Mouse (Mus musculus) embryonic facial prominence, embryonic 11.5 days (tissue): ENCODE results near the gene Chl1. TPM values are rescaled to one million over a fixed set of nuclear protein-coding genes. Genes with fewer than 3 reads are reported as not detected.

ENCODE experiments used
- ATAC-seq: fragments of 200-750 bp; cut with Nextera tagmentation; replicated peaks from 2 replicates; pipeline ENCODE4 v1.8.0; 2017; ENCODE audit warnings: low read depth; ENCODE audit not compliant: insufficient number of reproducible peaks, low FRiP score, low TSS enrichment
- DNase-seq: peaks from one replicate; pipeline ENCODE4 v3.0.0-alpha.2; 2015; ENCODE audit warnings: low spot score
- H3K27ac ChIP-seq: fragments of 300-500 bp; sonication (generic); replicated peaks from 2 replicates; pipeline ENCODE4 v1.5.1; 2014; ENCODE audit warnings: mild to moderate bottlenecking, low read depth, low read length, control low read depth
- H3K27me3 ChIP-seq: fragments of 300-500 bp; sonication (generic); 2 replicates; pipeline ENCODE4 v1.6.1; 2014; ENCODE audit warnings: mild to moderate bottlenecking, low read length, moderate library complexity, mixed read lengths; ENCODE audit not compliant: control insufficient read depth, insufficient read depth
- H3K36me3 ChIP-seq: fragments of 300-500 bp; sonication (generic); replicated peaks from 2 replicates; pipeline ENCODE4 v1.6.1; 2014; ENCODE audit warnings: low read depth, mild to moderate bottlenecking, low read length, moderate library complexity, mixed read lengths; ENCODE audit not compliant: control insufficient read depth, insufficient read depth
- H3K4me1 ChIP-seq: fragments of 300-500 bp; sonication (generic); 2 replicates; pipeline ENCODE4 v1.6.1; 2014; ENCODE audit warnings: low read length, mixed read lengths; ENCODE audit not compliant: control insufficient read depth, insufficient read depth
- H3K4me2 ChIP-seq: fragments of 300-500 bp; sonication (generic); 2 replicates; pipeline ENCODE4 v1.6.1; 2014; ENCODE audit warnings: low read depth, mild to moderate bottlenecking, control low read depth, low read length, moderate library complexity
- H3K4me3 ChIP-seq: fragments of 300-500 bp; sonication (generic); 2 replicates; pipeline ENCODE4 v1.5.1; 2014; ENCODE audit warnings: low read depth, low read length, control low read depth
- H3K9ac ChIP-seq: fragments of 300-500 bp; sonication (generic); replicated peaks from 2 replicates; pipeline ENCODE4 v1.6.1; 2014; ENCODE audit warnings: mild to moderate bottlenecking, control low read depth, low read length
- H3K9me3 ChIP-seq: fragments of 300-500 bp; sonication (generic); replicated peaks from 2 replicates; pipeline ENCODE4 v1.6.1; 2016; ENCODE audit warnings: mild to moderate bottlenecking, low read length, inconsistent platforms, mixed read lengths; ENCODE audit not compliant: control insufficient read depth
- WGBS: fragments of 180-500 bp; shearing (Covaris S2); extraction: QIAGEN DNeasy Blood & Tissue Kit; methylation state at CpG from one replicate; pipeline ENCODE4 v1.1.7; 2014; 5-methylcytosine and 5-hydroxymethylcytosine counted together
- polyA plus RNA-seq: library from polyadenylated mRNA; unstranded; fragments of >200 nt; fragmentation: Nextera tagmentation; extraction: Ambion mirVana; gene quantifications from 2 replicates; pipeline ENCODE4 v1.2.1, GENCODE M21; 2014

The Chl1 gene
- polyA plus RNA-seq, 1 experiment from 2014 or later, result 2.5 TPM

DNA sequence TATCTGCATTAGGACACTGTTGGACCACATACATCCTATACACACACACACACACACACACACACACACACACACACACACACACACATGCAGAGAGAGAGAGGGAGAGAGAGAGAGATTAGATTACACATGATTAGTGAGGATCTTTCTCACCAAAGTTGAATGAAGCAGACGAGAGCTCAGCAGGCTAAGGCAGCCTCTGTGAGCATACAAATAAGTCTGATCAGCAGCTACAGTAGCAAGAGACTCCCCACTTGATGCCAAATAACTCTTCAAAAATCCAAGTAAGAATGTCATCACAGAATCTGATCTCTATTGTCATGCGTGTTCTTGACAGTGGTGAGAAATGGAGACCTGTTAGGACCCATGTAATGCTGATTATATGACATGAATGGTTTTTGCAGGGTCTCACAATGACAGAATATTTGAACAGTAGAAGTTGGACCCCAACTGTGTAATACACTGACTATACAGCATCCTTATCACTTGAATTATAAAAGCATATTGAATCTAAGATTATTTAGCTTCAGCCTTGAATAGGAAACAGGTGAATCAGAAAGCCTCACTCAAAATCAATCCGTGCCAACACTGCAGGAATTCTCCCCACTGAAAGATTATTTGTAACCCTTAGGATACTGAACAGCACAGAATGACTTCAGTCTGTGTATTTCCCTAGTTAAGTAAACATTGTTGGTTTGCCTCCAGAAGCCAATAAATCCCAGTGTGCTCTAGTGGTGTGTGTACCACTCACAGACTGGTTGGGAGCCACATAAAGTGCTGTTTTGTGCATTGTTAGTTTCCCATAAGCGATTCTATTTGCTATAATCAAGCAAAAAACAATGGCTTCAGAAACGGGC is 47.9 kb downstream of the Chl1 start:
- no peak overlapping the region for H3K4me3 ChIP-seq
- WGBS, result 64% methylated on average over 5 of the region's 5 CpGs
- ATAC-seq, result no peak

DNA sequence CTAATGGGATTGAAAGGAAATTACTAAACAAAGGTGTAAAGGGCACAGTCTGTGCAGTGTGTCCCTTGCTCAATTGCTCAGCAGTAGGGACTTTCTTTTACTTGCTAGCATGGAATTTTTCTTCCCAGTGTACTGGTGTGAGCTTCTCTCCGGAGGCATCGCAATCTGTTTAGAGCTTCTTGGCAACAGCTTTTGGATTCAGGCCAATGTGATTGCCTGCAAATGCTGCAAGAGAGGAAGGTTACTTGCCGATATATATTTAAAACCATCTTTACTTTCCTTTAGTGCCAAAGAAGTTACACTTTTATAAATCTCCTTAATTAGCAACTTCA is 48.5 kb downstream of the Chl1 start:
- WGBS, result 86% methylated on average over 3 of the region's 3 CpGs
- H3K9ac ChIP-seq, result no peak overlapping the region
- H3K36me3 ChIP-seq, result no peaks in the 10 kb centered on the region
- no peaks in the 10 kb centered on the region for H3K4me1 ChIP-seq
- H3K9me3 ChIP-seq, result no peaks in the 10 kb centered on the region
- H3K27ac ChIP-seq, result no peak overlapping the region
- DNase-seq (no peak), ATAC-seq (no peak)
- no peak overlapping the region for H3K4me3 ChIP-seq
- no peaks in the 10 kb centered on the region for H3K27me3 ChIP-seq
- no peak overlapping the region for H3K4me2 ChIP-seq

More for the DNA sequence above, 47.9 kb downstream of the Chl1 start:
- Histone ChIP-seq H3K27ac (no peak overlapping the region), H3K4me1 (no peaks in the 10 kb centered on the region), H3K4me2 (no peak overlapping the region), H3K36me3 (no peaks in the 10 kb centered on the region), H3K27me3 (no peaks in the 10 kb centered on the region), H3K9ac (no peak overlapping the region), H3K9me3 (no peaks in the 10 kb centered on the region)
- DNase-seq, result no peak

DNA sequence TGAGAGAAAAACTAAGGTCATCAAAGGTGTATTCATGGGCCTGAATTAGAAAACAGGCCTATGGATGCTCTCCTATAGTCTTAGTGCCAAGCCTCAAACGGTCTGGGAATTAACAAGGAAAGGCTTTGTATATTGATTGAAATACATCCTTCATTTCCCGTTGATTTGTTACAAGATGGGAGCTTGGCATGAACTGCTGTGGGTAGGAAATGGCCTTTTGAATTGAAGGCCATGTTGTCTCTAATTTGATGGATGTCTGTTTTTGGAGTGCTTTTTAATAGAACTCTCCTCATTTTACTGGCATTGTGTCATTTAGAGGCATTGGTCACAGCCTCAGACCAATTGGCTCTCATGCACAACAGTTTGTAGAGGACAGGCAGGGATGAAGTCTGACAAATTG is 49.0 kb downstream of the Chl1 start:
- ATAC-seq (no peak), DNase-seq (no peak)
- Histone ChIP-seq H3K36me3 (no peaks in the 10 kb centered on the region), H3K27me3 (no peaks in the 10 kb centered on the region), H3K4me1 (no peaks in the 10 kb centered on the region), H3K9me3 (no peaks in the 10 kb centered on the region), H3K27ac (no peak overlapping the region), H3K4me3 (no peak overlapping the region), H3K4me2 (no peak overlapping the region), H3K9ac (no peak overlapping the region)
- WGBS, result 45% methylated on average over 2 of the region's 2 CpGs

DNA sequence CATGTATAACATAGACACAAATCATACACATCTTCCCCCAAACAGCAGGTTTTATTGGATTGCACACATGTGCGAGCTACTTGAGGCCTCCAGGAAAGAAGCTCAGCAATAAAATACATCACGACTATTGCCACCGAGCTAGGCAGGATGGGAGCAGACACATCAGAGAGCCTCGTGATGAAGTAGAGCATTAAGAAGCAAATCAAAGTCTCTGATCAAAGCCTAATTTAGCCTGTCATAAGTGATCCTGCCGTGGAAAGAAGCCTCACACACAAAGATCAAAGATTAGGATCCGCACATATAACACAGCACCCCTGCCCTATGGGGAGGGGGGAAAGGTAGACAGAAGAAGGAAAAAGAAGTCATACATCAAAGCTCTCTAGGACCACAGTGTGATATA is 54.4 kb downstream of the Chl1 start:
- Histone ChIP-seq H3K4me2 (no peak overlapping the region), H3K27me3 (no peaks in the 10 kb centered on the region), H3K9ac (no peak overlapping the region), H3K9me3 (no peaks in the 10 kb centered on the region), H3K27ac (no peak overlapping the region), H3K36me3 (no peaks in the 10 kb centered on the region), H3K4me1 (no peaks in the 10 kb centered on the region), H3K4me3 (no peak overlapping the region)
- 66% methylated on average over 6 of the region's 6 CpGs for WGBS
- no peak for DNase-seq
- ATAC-seq, result no peak

DNA sequence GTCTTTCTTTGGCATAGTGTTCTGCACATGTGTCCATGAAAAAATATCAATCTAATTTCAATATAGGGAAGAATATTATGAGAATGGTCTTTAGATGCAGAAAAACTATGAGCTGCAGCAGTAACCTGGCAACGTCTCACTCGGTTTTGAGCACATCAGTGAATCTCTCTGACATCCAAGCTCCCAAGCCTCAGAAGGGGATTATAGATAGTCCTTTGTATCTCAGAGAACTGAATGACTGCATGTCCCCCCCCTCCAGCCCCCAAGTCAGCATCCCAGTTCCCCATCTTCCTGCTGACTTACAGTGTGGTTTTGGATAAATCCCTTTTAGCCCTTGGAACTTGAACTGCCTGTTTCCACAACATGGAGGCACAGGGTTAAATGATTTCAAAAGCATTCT is 56.9 kb downstream of the Chl1 start:
- WGBS, result 44% methylated on average over 2 of the region's 2 CpGs
- ATAC-seq (no peak), DNase-seq (no peak)
- no peaks in the 10 kb centered on the region for H3K27me3 ChIP-seq
- H3K4me1 ChIP-seq, result no peaks in the 10 kb centered on the region
- H3K27ac ChIP-seq, result no peak overlapping the region
- no peaks in the 10 kb centered on the region for H3K36me3 ChIP-seq
- H3K4me3 ChIP-seq, result no peak overlapping the region
- H3K9me3 ChIP-seq, result no peaks in the 10 kb centered on the region
- no peak overlapping the region for H3K9ac ChIP-seq
- H3K4me2 ChIP-seq, result no peak overlapping the region

DNA sequence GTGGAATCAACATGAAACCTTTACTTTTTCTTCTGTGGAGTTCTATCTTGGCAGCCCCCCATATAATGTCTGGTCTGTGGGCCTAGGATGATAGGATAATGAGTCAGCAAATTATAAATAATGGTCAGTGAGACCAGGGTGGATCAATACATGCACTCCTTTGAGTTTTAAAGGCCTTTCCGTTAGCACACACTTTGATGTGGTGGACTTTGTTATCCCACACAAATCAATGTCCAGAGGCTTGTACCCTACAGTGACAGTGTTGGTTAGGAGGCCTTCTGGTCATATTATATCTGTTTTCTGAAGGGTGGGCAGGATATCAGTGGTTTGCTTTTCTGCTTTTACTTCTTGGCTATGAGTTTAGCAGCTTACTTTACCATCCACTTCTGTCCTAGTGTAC is 62.3 kb downstream of the Chl1 start:
- 79% methylated on average over 1 of the region's 1 CpGs for WGBS
- Histone ChIP-seq H3K4me3 (no peak overlapping the region), H3K9ac (no peak overlapping the region), H3K4me1 (no peaks in the 10 kb centered on the region), H3K27ac (no peak overlapping the region), H3K36me3 (no peaks in the 10 kb centered on the region), H3K9me3 (no peaks in the 10 kb centered on the region), H3K4me2 (no peak overlapping the region), H3K27me3 (no peaks in the 10 kb centered on the region)
- ATAC-seq (no peak), DNase-seq (no peak)

DNA sequence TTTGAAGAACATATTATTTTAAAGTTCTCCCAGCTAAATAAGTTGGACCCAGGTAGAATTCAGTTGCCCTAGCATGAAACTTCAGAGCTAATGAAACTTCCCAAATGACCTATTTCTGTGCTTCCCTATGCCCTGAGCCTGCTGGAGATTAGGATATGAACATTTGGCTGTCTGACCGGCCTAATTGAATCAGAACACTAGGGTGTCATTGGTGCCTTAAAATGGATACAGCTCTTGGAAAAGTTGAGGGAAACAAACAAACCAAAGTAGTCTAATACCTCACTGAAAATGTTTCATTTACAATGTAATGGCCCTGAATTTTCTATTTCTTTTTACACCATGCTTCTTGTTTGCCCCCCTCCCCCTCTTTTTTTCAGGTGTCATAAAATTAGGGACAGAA is 73.8 kb downstream of the Chl1 start:
- DNase-seq (no peak), ATAC-seq (no peak)
- no peaks in the 10 kb centered on the region for H3K36me3 ChIP-seq
- no peak overlapping the region for H3K4me3 ChIP-seq
- 93% methylated on average over 1 of the region's 1 CpGs for WGBS
- no peak overlapping the region for H3K27ac ChIP-seq
- H3K4me2 ChIP-seq, result no peak overlapping the region
- H3K9me3 ChIP-seq, result no peaks in the 10 kb centered on the region
- H3K4me1 ChIP-seq, result no peaks in the 10 kb centered on the region
- no peaks in the 10 kb centered on the region for H3K27me3 ChIP-seq
- no peak overlapping the region for H3K9ac ChIP-seq

DNA sequence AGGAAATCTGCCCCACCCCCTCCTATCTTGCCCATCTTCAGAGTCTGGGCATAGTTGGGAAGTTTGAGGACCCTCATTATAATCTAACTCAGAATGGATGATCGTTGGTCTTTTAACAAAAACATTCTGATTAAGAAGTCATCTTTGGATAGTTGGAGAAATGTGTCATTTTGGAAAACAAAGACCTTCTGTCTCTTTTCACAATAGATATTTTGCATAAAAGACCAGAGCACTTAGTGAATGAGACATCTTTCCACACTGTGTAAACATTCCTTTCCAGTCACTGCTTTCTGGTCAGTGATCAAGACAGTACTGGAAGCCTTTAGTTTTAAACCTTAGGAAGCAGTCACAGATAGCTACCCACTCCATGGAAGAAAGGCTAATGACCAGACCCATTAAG is 75.3 kb downstream of the Chl1 start:
- Histone ChIP-seq H3K9me3 (no peaks in the 10 kb centered on the region), H3K27me3 (no peaks in the 10 kb centered on the region), H3K27ac (no peak overlapping the region), H3K4me3 (no peak overlapping the region), H3K4me2 (no peak overlapping the region), H3K9ac (no peak overlapping the region), H3K36me3 (no peaks in the 10 kb centered on the region), H3K4me1 (no peaks in the 10 kb centered on the region)
- 65% methylated on average over 1 of the region's 1 CpGs for WGBS
- no peak for ATAC-seq
- DNase-seq, result no peak
